Mouse (Mus musculus) regulatory T cell (primary cell): Measurements from ENCODE around the gene Arsg.

Experiments used
- in situ Hi-C: fragments of 300-600 bp; cut with MboI, MseI; formaldehyde crosslinking; loops from one replicate; pipeline ENCODE4 v1.15.1; 2025; ENCODE audit warnings: high pct_unique_total_duplicates

Gene Arsg

GRCm38 (mm10) chr11:109494890-109495770 is 22.0 kb downstream of the Arsg start:
- in situ Hi-C loops = loop anchor here (25.0 kb wide), 1 partner anchor 583 kb away; the partner anchor contains the start of gene Axin2

- in situ Hi-C loops = loop anchor here (25.0 kb wide), 1 partner anchor 584 kb away; the partner anchor contains the start of gene Axin2
Observed at GRCm38 (mm10) chr11:109495771-109496474, 22.7 kb downstream of the Arsg start.

- in situ Hi-C loops = loop anchor here (25.0 kb wide), 1 partner anchor 584 kb away; the partner anchor contains the start of gene Axin2
Observed at GRCm38 (mm10) chr11:109496475-109496993, 23.4 kb downstream of the Arsg start.

- in situ Hi-C loops = loop anchor here (25.0 kb wide), 1 partner anchor 585 kb away; the partner anchor contains the start of gene Axin2
Observed at GRCm38 (mm10) chr11:109496996-109497714, 24.0 kb downstream of the Arsg start.

GRCm38 (mm10) chr11:109497990-109498389 is 24.8 kb downstream of the Arsg start:
- in situ Hi-C loops = loop anchor here (25.0 kb wide), 1 partner anchor 586 kb away; the partner anchor contains the start of gene Axin2

GRCm38 (mm10) chr11:109500206-109500605 is 27.0 kb downstream of the Arsg start:
- in situ Hi-C loops = no loop called here

- in situ Hi-C loops = no loop called here
Observed at GRCm38 (mm10) chr11:109504977-109505376, 31.8 kb downstream of the Arsg start.

- in situ Hi-C loops = no loop called here
Observed at GRCm38 (mm10) chr11:109505823-109506222, 32.6 kb downstream of the Arsg start.

- in situ Hi-C loops = no loop called here
Observed at GRCm38 (mm10) chr11:109507068-109507467, 33.9 kb downstream of the Arsg start.

- in situ Hi-C loops = no loop called here
Observed at GRCm38 (mm10) chr11:109512995-109513675, 40.0 kb downstream of the Arsg start.

- in situ Hi-C loops = no loop called here
Observed at GRCm38 (mm10) chr11:109514064-109514612, 41.0 kb downstream of the Arsg start.

- in situ Hi-C loops = no loop called here
Observed at GRCm38 (mm10) chr11:109517330-109517729, 44.2 kb downstream of the Arsg start.

GRCm38 (mm10) chr11:109517816-109518215 is 44.6 kb downstream of the Arsg start:
- in situ Hi-C loops = no loop called here

- in situ Hi-C loops = no loop called here
Observed at GRCm38 (mm10) chr11:109520958-109521357, 47.8 kb downstream of the Arsg start.

GRCm38 (mm10) chr11:109524869-109525268 is 51.7 kb downstream of the Arsg start:
- in situ Hi-C loops = no loop called here

- in situ Hi-C loops = no loop called here
Observed at GRCm38 (mm10) chr11:109525571-109525970, 52.4 kb downstream of the Arsg start.

- in situ Hi-C loops = no loop called here
Observed at GRCm38 (mm10) chr11:109530030-109530429, 56.9 kb downstream of the Arsg start.

GRCm38 (mm10) chr11:109535966-109536365 is 62.8 kb downstream of the Arsg start:
- in situ Hi-C loops = no loop called here

- in situ Hi-C loops = no loop called here
Observed at GRCm38 (mm10) chr11:109536939-109537338, 63.8 kb downstream of the Arsg start.

GRCm38 (mm10) chr11:109539290-109539689 is 66.1 kb downstream of the Arsg start:
- in situ Hi-C loops = no loop called here
